Mouse (Mus musculus) heart, postnatal 0 days (tissue): ENCODE data around the gene Plau.

Experiments used
- CTCF ChIP-seq: IDR thresholded peaks from 2 replicates; pipeline ENCODE4 v1.5.1; 2016; ENCODE audit warnings: antibody characterized with exemption, control low read depth, low read depth
- EP300 ChIP-seq: IDR thresholded peaks from 2 replicates; pipeline ENCODE4 v1.6.1; 2016; ENCODE audit warnings: antibody characterized with exemption, low read depth

DNA sequence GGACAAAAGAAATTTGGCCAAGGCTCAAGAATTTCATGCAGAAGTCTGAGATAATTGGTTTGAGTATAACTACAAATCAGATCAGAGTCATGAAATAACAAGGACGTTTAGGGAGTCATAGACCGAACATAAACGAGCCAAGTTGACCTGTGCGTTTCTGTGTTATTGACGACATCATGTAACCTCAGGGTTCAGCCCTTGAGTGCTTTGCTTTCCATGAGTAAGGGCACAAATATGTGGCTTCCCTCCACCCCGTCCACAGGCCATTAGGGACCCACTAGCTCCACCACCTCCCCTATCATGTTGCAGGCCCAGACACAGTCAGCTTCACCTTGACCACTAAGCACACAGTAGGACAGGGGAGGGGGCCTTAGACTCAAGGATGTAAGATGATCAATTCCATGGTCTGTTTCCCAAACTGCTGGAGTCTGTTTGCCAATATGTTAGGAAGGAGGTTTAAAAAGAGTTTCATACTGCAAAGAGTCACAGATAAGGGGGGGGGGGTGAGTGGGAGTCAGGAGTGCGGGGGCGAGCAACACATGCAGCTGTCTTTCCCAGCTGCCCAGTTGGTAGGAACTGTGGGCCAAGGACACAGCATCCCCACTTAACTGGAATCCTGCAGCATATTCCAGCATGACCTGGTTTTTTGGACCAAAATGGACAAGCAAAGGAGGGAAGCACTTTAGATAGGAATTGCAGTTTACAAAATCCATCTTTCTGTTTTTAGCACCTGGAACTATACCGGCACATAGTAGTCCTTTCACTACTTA is 5.1 kb upstream of the Plau start:
- no peak for TF ChIP-seq CTCF
- TF ChIP-seq EP300: no peak
